Mouse (Mus musculus) midbrain, embryonic 14.5 days (tissue): ENCODE data around the gene March5. TPM values are rescaled to one million over a fixed set of nuclear protein-coding genes. Genes with fewer than 3 reads are reported as not detected.

Experiments used
- ATAC-seq: fragments of 200-750 bp; cut with Nextera tagmentation; 2 replicates; pipeline ENCODE4 v1.8.0; 2017; ENCODE audit warnings: moderate number of reproducible peaks, moderate library complexity; ENCODE audit not compliant: low FRiP score, low TSS enrichment
- DNase-seq: peaks from one replicate; pipeline ENCODE4 v3.0.0-alpha.2; 2015
- H3K27ac ChIP-seq: fragments of 300-500 bp; sonication (generic); replicated peaks from 2 replicates; pipeline ENCODE4 v1.5.1; 2014; ENCODE audit warnings: mild to moderate bottlenecking, low read depth, low read length, moderate library complexity
- H3K27me3 ChIP-seq: fragments of 300-500 bp; sonication (generic); 2 replicates; pipeline ENCODE4 v1.6.1; 2014; ENCODE audit warnings: low read length, control low read depth, mixed read lengths; ENCODE audit not compliant: control insufficient read depth, insufficient read depth
- H3K36me3 ChIP-seq: fragments of 300-500 bp; sonication (generic); 2 replicates; pipeline ENCODE4 v1.6.1; 2014; ENCODE audit warnings: low read length, control low read depth; ENCODE audit not compliant: control insufficient read depth, insufficient read depth
- H3K4me1 ChIP-seq: fragments of 300-500 bp; sonication (generic); 2 replicates; pipeline ENCODE4 v1.6.1; 2014; ENCODE audit warnings: mild to moderate bottlenecking, antibody characterized with exemption, low read length, control low read depth; ENCODE audit not compliant: control insufficient read depth, insufficient read depth
- H3K4me2 ChIP-seq: fragments of 300-500 bp; sonication (generic); 2 replicates; pipeline ENCODE4 v1.6.1; 2014; ENCODE audit warnings: mild to moderate bottlenecking, low read length, moderate library complexity
- H3K4me3 ChIP-seq: fragments of 300-500 bp; sonication (generic); replicated peaks from 2 replicates; pipeline ENCODE4 v1.5.1; 2014; ENCODE audit warnings: low read depth, low read length
- H3K9ac ChIP-seq: fragments of 300-500 bp; sonication (generic); replicated peaks from 2 replicates; pipeline ENCODE4 v1.6.1; 2014; ENCODE audit warnings: mild to moderate bottlenecking, low read length, moderate library complexity
- H3K9me3 ChIP-seq: fragments of 300-500 bp; sonication (generic); 2 replicates; pipeline ENCODE4 v1.6.1; 2016; ENCODE audit warnings: low read length, control low read depth, mixed read lengths; ENCODE audit not compliant: control insufficient read depth
- WGBS: fragments of 180-500 bp; shearing (Covaris S2); extraction: QIAGEN DNeasy Blood & Tissue Kit; methylation state at CpG from one replicate; pipeline ENCODE4 v1.1.7; 2014; 5-methylcytosine and 5-hydroxymethylcytosine counted together
- polyA plus RNA-seq: library from polyadenylated mRNA; unstranded; fragments of >200 nt; fragmentation: Nextera tagmentation; extraction: Ambion mirVana; gene quantifications from 2 replicates; pipeline ENCODE4 v1.2.1, GENCODE M21; 2014

The March5 gene
- polyA plus RNA-seq, 1 experiment from 2014 or later = 131 TPM

DNA sequence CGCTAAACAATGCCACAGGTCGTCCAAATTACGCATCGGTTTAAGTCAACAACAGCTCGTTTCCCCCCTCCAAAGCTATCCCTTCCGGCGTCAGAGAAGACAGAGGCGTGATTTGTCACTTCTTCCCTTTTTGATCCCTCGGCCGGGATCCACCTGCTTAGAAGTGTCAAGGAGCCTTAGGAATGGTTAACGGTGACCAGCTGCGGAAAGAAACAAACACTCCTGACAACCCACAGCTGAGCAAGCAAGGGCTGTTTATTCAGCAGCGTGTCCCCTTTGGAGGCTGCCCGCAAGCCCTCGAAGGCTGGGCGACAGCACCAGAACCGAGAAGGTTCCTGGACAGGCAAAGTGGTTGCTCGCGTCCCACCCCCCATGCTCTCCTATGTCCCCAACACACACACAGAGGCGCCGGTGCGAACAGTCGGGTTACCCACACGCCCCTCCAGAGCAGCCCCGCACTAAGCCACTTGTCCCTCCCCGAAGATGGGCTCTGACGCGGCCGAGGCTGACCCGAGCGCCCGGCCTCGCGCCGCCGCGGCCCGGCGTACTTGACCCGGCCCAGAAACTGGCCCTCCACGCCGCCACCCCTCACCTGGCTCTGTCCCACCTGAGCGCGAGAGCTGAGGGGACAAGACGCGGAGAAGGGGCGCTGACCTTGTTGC is 571 bp upstream of the March5 start:
- H3K27me3 ChIP-seq = no peaks in the 10 kb centered on the region
- peaks cover 15% of the 10 kb centered on the region for H3K36me3 ChIP-seq
- H3K4me2 ChIP-seq = peak overlapping the region; percentile 72
- WGBS = under 1% methylated on average over 47 of the region's 47 CpGs
- H3K9ac ChIP-seq = peak overlapping the region; percentile 97
- ATAC-seq (peak; percentile 77), DNase-seq (peak; percentile 65)
- H3K4me3 ChIP-seq = peak overlapping the region; percentile 98
- peaks cover 17% of the 10 kb centered on the region for H3K4me1 ChIP-seq
- peak overlapping the region; percentile 80 for H3K27ac ChIP-seq
- H3K9me3 ChIP-seq = no peaks in the 10 kb centered on the region

DNA sequence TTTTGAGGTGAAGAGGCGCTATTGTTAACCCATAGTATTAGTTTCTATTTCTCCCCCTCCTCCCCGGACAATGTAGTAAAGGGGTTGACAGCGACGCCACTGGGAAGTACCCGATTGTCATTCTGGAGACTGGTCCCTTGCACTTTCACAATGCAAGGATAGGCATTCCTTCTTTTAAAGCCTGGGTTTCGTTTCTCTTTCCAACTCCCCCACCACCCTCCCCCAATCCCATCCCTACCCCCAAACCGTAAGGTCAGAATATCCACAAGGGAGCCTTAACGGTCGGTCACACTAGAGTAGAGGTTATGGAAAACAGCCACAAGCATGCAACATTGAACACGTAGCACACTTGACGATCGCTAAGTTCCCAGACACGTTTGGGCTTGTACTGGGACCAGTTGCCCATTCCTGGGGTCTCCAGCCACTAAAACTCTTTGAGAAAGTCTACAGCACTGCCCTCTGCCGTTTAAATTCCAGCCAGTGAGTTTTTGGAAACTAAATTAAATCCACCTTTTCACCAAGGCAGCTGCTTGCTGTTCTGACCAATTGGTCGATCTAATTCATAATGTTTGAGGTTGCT is 923 bp downstream of the March5 start, which contains the start of gene Cpeb3:
Gene Cpeb3, minus strand, starts transcription at position 426 of the 580 bp plus-strand sequence.
- Histone ChIP-seq H3K4me3 (peak within 1 kb of the TSS; percentile 98), H3K9ac (peak within 1 kb of the TSS; percentile 97), H3K4me2 (peak within 1 kb of the TSS; percentile 72), H3K36me3 (peaks cover 23% of the 10 kb centered on the region), H3K9me3 (no peaks in the 10 kb centered on the region), H3K27ac (peak within 1 kb of the TSS; percentile 80), H3K27me3 (no peaks in the 10 kb centered on the region), H3K4me1 (peaks cover 17% of the 10 kb centered on the region)
- ATAC-seq (no peak), DNase-seq (peak; percentile 76)
- under 1% methylated on average over 15 of the region's 15 CpGs for WGBS

DNA sequence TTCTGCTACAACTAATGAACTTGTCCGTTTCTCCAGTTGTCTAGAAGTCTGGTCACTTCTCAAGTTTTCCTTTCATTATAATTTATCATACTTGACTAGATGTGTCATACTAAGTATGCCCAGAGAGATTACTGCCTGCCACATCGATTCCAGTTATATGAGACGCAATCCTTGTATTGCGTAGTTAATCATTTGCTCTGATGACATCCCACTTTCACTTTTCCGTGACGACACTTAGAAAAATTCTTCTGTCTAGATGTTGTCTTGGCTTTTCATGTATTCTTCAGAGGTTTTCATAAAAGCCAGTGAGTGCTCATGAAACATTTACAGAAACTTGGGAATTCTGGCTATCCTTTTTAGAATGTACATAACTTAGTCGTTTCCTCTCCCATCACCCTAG is 1.6 kb downstream of the March5 start:
- DNase-seq = no peak
- Histone ChIP-seq H3K27me3 (no peaks in the 10 kb centered on the region), H3K27ac (no peak overlapping the region), H3K4me1 (peaks cover 17% of the 10 kb centered on the region), H3K36me3 (peaks cover 26% of the 10 kb centered on the region), H3K4me3 (peak overlapping the region; percentile 98), H3K9ac (peak overlapping the region; percentile 13; the same call in 1 of the 2 replicates), H3K9me3 (no peaks in the 10 kb centered on the region), H3K4me2 (peak overlapping the region; percentile 72)
- 81% methylated on average over 7 of the region's 7 CpGs for WGBS
- no peak for ATAC-seq

DNA sequence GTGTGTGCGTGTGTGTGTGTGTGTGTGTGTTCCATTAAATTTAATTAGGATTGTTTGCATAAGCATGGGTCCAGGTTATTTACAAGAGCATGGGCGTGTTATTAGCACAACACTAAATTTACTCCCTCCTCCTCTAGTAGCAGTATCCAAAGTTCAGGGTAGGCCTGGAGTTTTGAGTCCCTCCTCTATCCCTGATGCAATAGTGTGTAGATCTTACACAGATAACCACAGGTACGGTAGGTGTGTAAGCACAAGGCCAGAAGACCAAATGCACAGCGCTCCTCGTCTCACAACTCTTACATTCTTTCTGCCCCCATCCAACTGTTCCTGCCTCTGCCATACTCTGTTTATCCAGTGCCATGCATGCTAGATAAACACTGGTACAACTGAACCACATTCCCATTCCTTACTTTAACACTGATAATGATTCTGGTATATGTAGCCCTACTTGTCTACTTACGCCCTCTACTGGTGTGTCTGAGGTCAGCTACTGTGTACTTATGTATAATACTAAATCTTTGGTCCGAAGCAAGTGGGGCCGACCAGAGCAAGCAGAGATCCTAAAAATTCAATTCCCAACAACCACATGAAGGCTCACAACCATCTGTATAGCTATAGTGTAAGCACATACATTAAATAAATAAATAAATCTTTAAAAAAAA is 2.3 kb downstream of the March5 start:
- H3K36me3 ChIP-seq = peaks cover 26% of the 10 kb centered on the region
- H3K4me3 ChIP-seq = no peak overlapping the region; the same call in 1 of the 2 replicates
- peaks cover 17% of the 10 kb centered on the region for H3K4me1 ChIP-seq
- H3K27ac ChIP-seq = no peak overlapping the region
- DNase-seq (peak; percentile 25), ATAC-seq (no peak)
- no peak overlapping the region for H3K9ac ChIP-seq
- H3K27me3 ChIP-seq = no peaks in the 10 kb centered on the region
- H3K4me2 ChIP-seq = peak overlapping the region; percentile 72
- 91% methylated on average over 8 of the region's 8 CpGs for WGBS
- H3K9me3 ChIP-seq = no peaks in the 10 kb centered on the region

DNA sequence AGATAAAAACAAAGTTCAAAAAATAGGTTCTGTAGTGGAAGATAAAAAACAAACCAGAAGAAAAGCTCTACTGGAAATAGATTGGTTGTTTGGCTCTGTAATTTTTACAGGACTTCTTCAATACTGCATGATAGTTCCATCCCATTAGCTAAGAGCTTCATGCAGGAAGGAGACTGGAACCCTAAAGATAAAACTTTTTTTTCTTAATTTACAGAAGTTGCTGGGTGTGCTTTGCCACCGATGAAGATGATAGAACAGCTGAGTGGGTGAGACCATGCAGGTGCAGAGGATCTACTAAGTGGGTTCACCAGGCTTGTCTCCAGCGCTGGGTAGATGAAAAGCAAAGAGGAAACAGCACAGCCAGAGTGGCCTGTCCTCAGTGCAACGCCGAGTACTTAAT is 3.1 kb downstream of the March5 start:
- peaks cover 17% of the 10 kb centered on the region for H3K4me1 ChIP-seq
- H3K27ac ChIP-seq = no peak overlapping the region
- no peak overlapping the region for H3K4me2 ChIP-seq
- no peaks in the 10 kb centered on the region for H3K27me3 ChIP-seq
- no peak overlapping the region for H3K9ac ChIP-seq
- no peak overlapping the region for H3K4me3 ChIP-seq
- 98% methylated on average over 4 of the region's 4 CpGs for WGBS
- DNase-seq (no peak), ATAC-seq (no peak)
- H3K36me3 ChIP-seq = peaks cover 26% of the 10 kb centered on the region
- H3K9me3 ChIP-seq = no peaks in the 10 kb centered on the region

DNA sequence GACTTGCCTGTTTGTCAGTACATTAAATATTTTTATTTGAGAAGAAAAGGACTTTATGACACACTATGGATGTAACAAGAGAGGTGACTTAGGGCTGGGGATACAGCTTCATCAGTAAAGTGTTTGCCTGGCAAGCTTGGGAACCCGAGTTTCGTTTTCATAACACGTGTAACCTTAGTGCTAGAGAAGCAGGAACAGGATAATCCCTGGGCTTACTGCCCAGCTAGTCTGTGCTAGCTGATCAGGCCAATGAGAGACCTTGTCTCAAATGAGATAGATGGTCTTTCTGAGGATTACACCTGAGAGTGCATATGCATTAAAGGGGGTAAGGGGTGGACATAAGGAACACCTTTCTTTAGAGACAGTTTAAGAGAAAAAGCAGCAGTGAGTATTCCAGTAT is 4.1 kb downstream of the March5 start:
- Histone ChIP-seq H3K9ac (no peak overlapping the region), H3K4me1 (peaks cover 12% of the 10 kb centered on the region), H3K36me3 (peaks cover 30% of the 10 kb centered on the region), H3K4me3 (no peak overlapping the region), H3K27me3 (no peaks in the 10 kb centered on the region), H3K27ac (no peak overlapping the region), H3K9me3 (no peaks in the 10 kb centered on the region), H3K4me2 (no peak overlapping the region)
- WGBS = 97% methylated on average over 3 of the region's 3 CpGs
- DNase-seq (no peak), ATAC-seq (no peak)

DNA sequence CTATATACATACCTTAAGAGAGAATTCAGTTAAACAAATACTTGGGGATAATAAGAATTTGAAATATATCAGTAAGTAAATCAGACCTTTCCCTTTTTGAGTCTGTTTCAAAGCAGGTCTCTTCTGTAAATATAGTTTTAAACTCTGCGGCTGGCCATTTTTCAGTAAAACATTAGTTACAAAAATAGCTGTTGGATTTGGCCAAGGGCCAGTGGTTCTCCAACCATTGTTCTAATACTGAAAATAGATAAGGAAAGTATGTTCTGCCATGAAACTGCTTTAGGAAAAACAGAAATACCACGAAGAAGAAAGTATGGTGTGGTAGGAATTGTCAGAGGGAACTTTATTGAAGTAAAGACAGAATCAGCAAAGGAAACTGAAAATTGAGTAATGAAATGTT is 7.4 kb downstream of the March5 start:
- DNase-seq (no peak), ATAC-seq (no peak)
- H3K4me1 ChIP-seq = peaks cover under 1% of the 10 kb centered on the region; the same call in 1 of the 2 replicates
- no peak overlapping the region for H3K9ac ChIP-seq
- no peak overlapping the region for H3K4me3 ChIP-seq
- H3K27me3 ChIP-seq = no peaks in the 10 kb centered on the region
- WGBS = 91% methylated on average over 2 of the region's 2 CpGs
- H3K36me3 ChIP-seq = peaks cover 54% of the 10 kb centered on the region
- H3K9me3 ChIP-seq = no peaks in the 10 kb centered on the region
- no peak overlapping the region for H3K4me2 ChIP-seq
- no peak overlapping the region for H3K27ac ChIP-seq

DNA sequence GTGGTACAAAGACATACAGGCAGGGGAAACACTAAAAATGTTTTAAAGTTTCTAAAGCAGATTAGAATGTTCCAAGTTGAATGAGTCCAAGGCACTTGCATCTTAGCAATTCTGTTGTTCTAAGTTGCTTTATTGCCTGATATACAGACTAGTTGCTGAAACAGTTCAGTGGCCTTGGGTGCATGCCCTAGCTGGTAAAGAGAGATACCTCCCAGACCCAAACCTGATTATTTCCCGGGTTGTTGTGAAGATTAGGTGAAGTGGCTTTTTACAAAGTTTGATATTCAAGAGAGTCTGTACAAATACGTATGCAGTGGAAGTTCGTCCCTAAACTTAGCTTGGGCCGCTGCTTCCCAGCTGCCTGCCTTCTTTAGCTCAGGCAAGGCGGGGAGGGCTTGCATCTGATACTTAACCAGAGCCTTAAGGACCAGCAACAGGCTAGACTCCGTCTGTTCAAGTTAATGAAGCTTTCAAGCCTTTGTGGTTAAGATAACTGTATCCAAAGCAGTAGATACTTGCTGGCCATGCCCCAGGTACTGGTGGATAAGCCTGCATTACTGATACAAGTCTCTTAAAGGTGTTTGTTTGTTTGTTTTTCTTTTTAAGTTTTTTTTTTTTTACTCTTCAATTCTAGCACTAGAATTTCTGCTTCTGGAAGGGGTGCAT is 18.0 kb downstream of the March5 start:
- DNase-seq (no peak), ATAC-seq (no peak)
- H3K36me3 ChIP-seq = peaks cover 23% of the 10 kb centered on the region
- H3K4me1 ChIP-seq = no peaks in the 10 kb centered on the region
- H3K4me3 ChIP-seq = no peak overlapping the region
- WGBS = 87% methylated on average over 6 of the region's 6 CpGs
- no peak overlapping the region for H3K9ac ChIP-seq
- H3K9me3 ChIP-seq = no peaks in the 10 kb centered on the region
- no peak overlapping the region for H3K27ac ChIP-seq
- no peak overlapping the region for H3K4me2 ChIP-seq
- H3K27me3 ChIP-seq = no peaks in the 10 kb centered on the region
